Mouse (Mus musculus) C2C12 (cell line): ENCODE results near the gene Ercc1. TPM values are rescaled to one million over a fixed set of nuclear protein-coding genes. Genes with fewer than 3 reads are reported as not detected.

ENCODE experiments used
- H3K27me3 ChIP-seq: one replicate; pipeline ENCODE4 v1.6.1; 2011; ENCODE audit not compliant: control insufficient read depth, insufficient read depth, insufficient read length
- H3K36me3 ChIP-seq: one replicate; pipeline ENCODE4 v1.6.1; 2011; ENCODE audit not compliant: control insufficient read depth, insufficient read depth
- H3K4me3 ChIP-seq: one replicate; pipeline ENCODE4 v1.5.1; 2011; ENCODE audit warnings: mild to moderate bottlenecking, control low read depth; ENCODE audit not compliant: poor library complexity, insufficient read depth, severe bottlenecking
- H3K79me2 ChIP-seq: one replicate; pipeline ENCODE4 v1.6.1; 2011; ENCODE audit not compliant: control insufficient read depth, insufficient read depth
- H3K79me3 ChIP-seq: one replicate; pipeline ENCODE4 v1.6.1; 2011; ENCODE audit warnings: low read depth, control low read depth
- H3ac ChIP-seq: one replicate; pipeline ENCODE3; 2011; ENCODE audit warnings: low read depth; ENCODE audit not compliant: control insufficient read depth, insufficient read length
- CEBPB ChIP-seq: IDR thresholded peaks from one replicate; pipeline ENCODE4 v1.6.1; 2011; ENCODE audit warnings: low read depth, mild to moderate bottlenecking, control low read depth, moderate library complexity
- CTCF ChIP-seq: IDR thresholded peaks from one replicate; pipeline ENCODE4 v1.5.1; 2011; ENCODE audit not compliant: control insufficient read depth, insufficient read depth, insufficient read length
- FOSL1 ChIP-seq: IDR thresholded peaks from one replicate; pipeline ENCODE4 v1.8.0; 2011; ENCODE audit warnings: mild to moderate bottlenecking, low read length; ENCODE audit not compliant: poor library complexity, insufficient read depth, severe bottlenecking
- MAX ChIP-seq: IDR thresholded peaks from one replicate; pipeline ENCODE4 v1.6.1; 2011; ENCODE audit warnings: mild to moderate bottlenecking, control low read depth
- MYOD1 ChIP-seq: IDR thresholded peaks from one replicate; pipeline ENCODE4 v1.6.1; 2011; ENCODE audit warnings: low read depth; ENCODE audit not compliant: control insufficient read depth, insufficient read length
- MYOG ChIP-seq: IDR thresholded peaks from one replicate; pipeline ENCODE4 v1.6.1; 2011; ENCODE audit not compliant: control insufficient read depth, insufficient read length; ENCODE audit errors: extremely low read depth
- USF1 ChIP-seq: IDR thresholded peaks from one replicate; pipeline ENCODE4 v1.6.1; 2011; ENCODE audit warnings: low read depth, mild to moderate bottlenecking, control low read depth, moderate library complexity
- polyA plus RNA-seq: library from polyadenylated mRNA; unstranded; fragments of >200 nt; fragmentation: generic; extraction: Trizol; gene quantifications from one replicate; pipeline ENCODE4 v1.2.1, GENCODE M21; 2012; ENCODE audit warnings: missing spikeins

Gene Ercc1
- polyA plus RNA-seq, 1 experiment, result 151 TPM

- H3K79me2 ChIP-seq, result no peaks in the 10 kb centered on the region
- no peaks in the 10 kb centered on the region for H3K36me3 ChIP-seq
- no peak overlapping the region for H3ac ChIP-seq
- H3K27me3 ChIP-seq, result no peaks in the 10 kb centered on the region
- TF ChIP-seq CTCF, result no peak
- no peak for TF ChIP-seq MYOG
- peak; percentile 76 for TF ChIP-seq FOSL1
- peak; percentile 88 for TF ChIP-seq USF1
- peak; percentile 81 for TF ChIP-seq MAX
- no peak for TF ChIP-seq CEBPB
- TF ChIP-seq MYOD1, result peak; percentile 46
- H3K4me3 ChIP-seq, result no peak overlapping the region
- H3K79me3 ChIP-seq, result no peaks in the 10 kb centered on the region
Measured at GRCm38 (mm10) chr7:19316451-19317161, 28.0 kb upstream of the Ercc1 start.

GRCm38 (mm10) chr7:19318201-19318600 is 26.4 kb upstream of the Ercc1 start:
- TF ChIP-seq MYOD1 (no peak), FOSL1 (no peak)
- Histone ChIP-seq H3K27me3 (no peaks in the 10 kb centered on the region), H3K4me3 (no peak overlapping the region), H3K36me3 (no peaks in the 10 kb centered on the region), H3ac (no peak overlapping the region), H3K79me3 (no peaks in the 10 kb centered on the region), H3K79me2 (no peaks in the 10 kb centered on the region)

- H3ac ChIP-seq, result no peak overlapping the region
- no peak for TF ChIP-seq MAX
- no peak for TF ChIP-seq FOSL1
- TF ChIP-seq USF1, result no peak
- TF ChIP-seq MYOD1, result no peak
- TF ChIP-seq MYOG, result no peak
- TF ChIP-seq CEBPB, result no peak
- TF ChIP-seq CTCF, result no peak
- no peak overlapping the region for H3K4me3 ChIP-seq
- no peaks in the 10 kb centered on the region for H3K79me2 ChIP-seq
- no peaks in the 10 kb centered on the region for H3K36me3 ChIP-seq
- H3K27me3 ChIP-seq, result no peaks in the 10 kb centered on the region
- H3K79me3 ChIP-seq, result no peaks in the 10 kb centered on the region
Measured at GRCm38 (mm10) chr7:19318676-19319075, 25.9 kb upstream of the Ercc1 start.

GRCm38 (mm10) chr7:19319458-19319857 is 25.1 kb upstream of the Ercc1 start:
- H3K36me3 ChIP-seq, result no peaks in the 10 kb centered on the region
- peak overlapping the region; percentile 21 for H3K4me3 ChIP-seq
- TF ChIP-seq FOSL1, result no peak
- TF ChIP-seq USF1, result no peak
- TF ChIP-seq CEBPB, result no peak
- no peak for TF ChIP-seq MAX
- H3ac ChIP-seq, result peak overlapping the region; percentile 31
- no peaks in the 10 kb centered on the region for H3K79me3 ChIP-seq
- H3K79me2 ChIP-seq, result no peaks in the 10 kb centered on the region
- H3K27me3 ChIP-seq, result no peaks in the 10 kb centered on the region

GRCm38 (mm10) chr7:19319906-19320305 is 24.7 kb upstream of the Ercc1 start:
- Histone ChIP-seq H3K36me3 (no peaks in the 10 kb centered on the region), H3K79me3 (no peaks in the 10 kb centered on the region), H3K27me3 (no peaks in the 10 kb centered on the region), H3K79me2 (no peaks in the 10 kb centered on the region), H3ac (peak overlapping the region; percentile 31), H3K4me3 (peak overlapping the region; percentile 21)
- no peak for TF ChIP-seq CEBPB
- no peak for TF ChIP-seq MAX
- no peak for TF ChIP-seq MYOD1
- TF ChIP-seq USF1, result no peak
- TF ChIP-seq MYOG, result no peak
- no peak for TF ChIP-seq CTCF
- no peak for TF ChIP-seq FOSL1

- no peaks in the 10 kb centered on the region for H3K79me3 ChIP-seq
- no peak overlapping the region for H3K4me3 ChIP-seq
- no peaks in the 10 kb centered on the region for H3K36me3 ChIP-seq
- no peaks in the 10 kb centered on the region for H3K79me2 ChIP-seq
- H3ac ChIP-seq, result no peak overlapping the region
- H3K27me3 ChIP-seq, result no peaks in the 10 kb centered on the region
- no peak for TF ChIP-seq CTCF
- no peak for TF ChIP-seq FOSL1
- TF ChIP-seq USF1, result no peak
- TF ChIP-seq MYOD1, result no peak
- no peak for TF ChIP-seq CEBPB
- no peak for TF ChIP-seq MAX
- no peak for TF ChIP-seq MYOG
Measured at GRCm38 (mm10) chr7:19320637-19321036, 23.9 kb upstream of the Ercc1 start.
